Mouse (Mus musculus) heart, postnatal 10 days (tissue): ENCODE measurements around the gene Plxnc1. TPM values are rescaled to one million over a fixed set of nuclear protein-coding genes. Genes with fewer than 3 reads are reported as not detected.

Experiments
- DNase-seq, 2 experiments: peaks; one replicate each; pipeline ENCODE4 v3.0.0; 2021
- intact Hi-C: fragments of 180-260 bp; cut with DNase I; formaldehyde crosslinking; loops from one replicate; pipeline ENCODE4 v1.15.1; 2025
- total RNA-seq, 2 experiments: library from RNA; stranded (reverse); gene quantifications; 2 replicates each; pipeline ENCODE4 v1.2.3; 2021

Gene Plxnc1
- total RNA-seq, 2 experiments from 2014 or later = 5.2 to 5.6 TPM

GRCm38 (mm10) chr10:94889735-94890134 is 54.9 kb downstream of the Plxnc1 start:
- intact Hi-C loops = no loop called here
- no peak for DNase-seq

GRCm38 (mm10) chr10:94883216-94883615 is 61.4 kb downstream of the Plxnc1 start:
- intact Hi-C loops = no loop called here

GRCm38 (mm10) chr10:94871506-94871905 is 73.1 kb downstream of the Plxnc1 start:
- DNase-seq = no peak
- intact Hi-C loops = no loop called here

More at GRCm38 (mm10) chr10:94883216-94883615, 61.4 kb downstream of the Plxnc1 start:
- peak in 1 of 2 experiments; percentile 4 for DNase-seq

- intact Hi-C loops = no loop called here
These were observed 73.5 kb downstream of the Plxnc1 start for GRCm38 (mm10) chr10:94871102-94871501.

GRCm38 (mm10) chr10:94866995-94867856 is 77.4 kb downstream of the Plxnc1 start:
- intact Hi-C loops = no loop called here
- DNase-seq = no peak

More at GRCm38 (mm10) chr10:94871102-94871501, 73.5 kb downstream of the Plxnc1 start:
- no peak for DNase-seq

GRCm38 (mm10) chr10:94865206-94865605 is 79.4 kb downstream of the Plxnc1 start:
- intact Hi-C loops = no loop called here
- DNase-seq = no peak

GRCm38 (mm10) chr10:94864199-94864928 is 80.3 kb downstream of the Plxnc1 start:
- intact Hi-C loops = no loop called here
- no peak for DNase-seq

- intact Hi-C loops = no loop called here
- DNase-seq = no peak
These were observed 81.4 kb downstream of the Plxnc1 start for GRCm38 (mm10) chr10:94863251-94863650.

- no peak for DNase-seq
- intact Hi-C loops = no loop called here
These were observed 83.8 kb downstream of the Plxnc1 start for GRCm38 (mm10) chr10:94860870-94861269.

- intact Hi-C loops = no loop called here
- no peak for DNase-seq
These were observed 86.2 kb downstream of the Plxnc1 start for GRCm38 (mm10) chr10:94858277-94859033.

GRCm38 (mm10) chr10:94850565-94850964 is 94.1 kb downstream of the Plxnc1 start:
- intact Hi-C loops = no loop called here
- no peak for DNase-seq

- no peak for DNase-seq
- intact Hi-C loops = no loop called here
These were observed 94.7 kb downstream of the Plxnc1 start for GRCm38 (mm10) chr10:94849930-94850329.

GRCm38 (mm10) chr10:94849360-94849759 is 95.3 kb downstream of the Plxnc1 start:
- intact Hi-C loops = no loop called here
- no peak for DNase-seq

- no peak for DNase-seq
These were observed 96.3 kb downstream of the Plxnc1 start for GRCm38 (mm10) chr10:94848344-94848743.

GRCm38 (mm10) chr10:94846501-94847105 is 98.0 kb downstream of the Plxnc1 start:
- intact Hi-C loops = no loop called here
- no peak for DNase-seq

More at GRCm38 (mm10) chr10:94848344-94848743, 96.3 kb downstream of the Plxnc1 start:
- intact Hi-C loops = no loop called here

GRCm38 (mm10) chr10:94844692-94845091 is 99.9 kb downstream of the Plxnc1 start:
- intact Hi-C loops = no loop called here
- DNase-seq = no peak

GRCm38 (mm10) chr10:94835874-94836273 is 108.8 kb downstream of the Plxnc1 start:
- DNase-seq = no peak
- intact Hi-C loops = no loop called here

GRCm38 (mm10) chr10:94829407-94829806 is 115.2 kb downstream of the Plxnc1 start:
- intact Hi-C loops = no loop called here

GRCm38 (mm10) chr10:94828734-94829230 is 115.9 kb downstream of the Plxnc1 start:
- intact Hi-C loops = no loop called here
- no peak for DNase-seq

More at GRCm38 (mm10) chr10:94829407-94829806, 115.2 kb downstream of the Plxnc1 start:
- peak; percentile 90 for DNase-seq
